Mouse (Mus musculus) heart, adult 10 weeks (tissue): Measurements from ENCODE around the gene Kcnv2. TPM values are rescaled to one million over a fixed set of nuclear protein-coding genes. Genes with fewer than 3 reads are reported as not detected.

Experiments used
- polyA plus RNA-seq: library from polyadenylated mRNA; stranded (reverse); fragments of 350-450 nt; fragmentation: Illumina TruSeq; extraction: RNeasy Lipid Tissue Mini Kit (QIAGEN cat#74804); gene quantifications from one replicate; pipeline ENCODE4 v1.2.3, GENCODE M21; 2014; ENCODE audit warnings: low read depth, low replicate concordance

The Kcnv2 gene
- 11.4 TPM for polyA plus RNA-seq

DNA sequence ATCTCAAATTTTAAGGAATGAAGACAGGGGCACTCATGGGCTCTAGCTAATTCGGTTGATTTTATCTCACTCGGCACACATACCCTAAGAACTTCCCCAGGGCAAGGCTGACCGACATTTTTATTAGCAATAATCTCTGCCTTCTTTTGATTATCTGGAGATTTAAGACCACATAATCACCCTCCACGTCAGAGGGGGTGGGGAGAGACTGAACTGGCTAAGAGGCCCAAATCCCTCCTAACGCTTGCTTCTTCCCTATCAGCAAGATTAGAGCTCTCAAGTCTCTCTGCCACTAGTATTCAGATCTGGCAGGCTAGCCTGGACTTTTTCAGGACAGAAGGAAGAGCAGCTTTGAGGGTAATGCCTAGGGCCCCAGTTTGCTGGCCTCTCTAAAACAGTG is at the start of gene Kcnv2:
Gene Kcnv2, plus strand, starts transcription at position 308 of the 400 bp plus-strand sequence.

Other genes starting within 250 kb of the Kcnv2 start
- gene Vldlr, start 106.1 kb upstream of the Kcnv2 start, polyA plus RNA-seq, result 151 TPM
- gene Pum3, start 107.2 kb downstream of the Kcnv2 start, polyA plus RNA-seq, result 35.0 TPM